Mouse (Mus musculus) limb, embryonic 13.5 days (tissue): ENCODE measurements at regions not wholly inside any gene's neighbourhood (a gene's known extent, or its start where the extent isn't known, plus 50 kb on each side); places are given as distances from the start of the nearest gene placed in this dataset.

Experiments used
- ATAC-seq: fragments of 200-750 bp; cut with Nextera tagmentation; 2 replicates; pipeline ENCODE4 v1.8.0; 2017; ENCODE audit warnings: low read depth, moderate number of reproducible peaks, moderate TSS enrichment; ENCODE audit not compliant: low FRiP score
- H3K27ac ChIP-seq: fragments of 300-500 bp; sonication (generic); 2 replicates; pipeline ENCODE4 v1.5.1; 2015; ENCODE audit warnings: inconsistent platforms, mild to moderate bottlenecking, moderate library complexity
- H3K27me3 ChIP-seq: fragments of 300-500 bp; sonication (generic); 2 replicates; pipeline ENCODE4 v1.6.1; 2015; ENCODE audit warnings: mild to moderate bottlenecking, inconsistent platforms
- H3K36me3 ChIP-seq: fragments of 300-500 bp; sonication (generic); 2 replicates; pipeline ENCODE4 v1.6.1; 2015; ENCODE audit warnings: inconsistent platforms, mild to moderate bottlenecking, moderate library complexity
- H3K4me1 ChIP-seq: fragments of 300-500 bp; sonication (generic); 2 replicates; pipeline ENCODE4 v1.6.1; 2015; ENCODE audit warnings: inconsistent platforms
- H3K4me2 ChIP-seq: fragments of 300-500 bp; sonication (generic); replicated peaks from 2 replicates; pipeline ENCODE4 v1.6.1; 2015; ENCODE audit warnings: inconsistent platforms, mild to moderate bottlenecking, moderate library complexity
- H3K4me3 ChIP-seq: fragments of 300-500 bp; sonication (generic); 2 replicates; pipeline ENCODE4 v1.5.1; 2015; ENCODE audit warnings: moderate library complexity, mild to moderate bottlenecking, inconsistent platforms
- H3K9ac ChIP-seq: fragments of 300-500 bp; sonication (generic); 2 replicates; pipeline ENCODE4 v1.6.1; 2015; ENCODE audit warnings: mild to moderate bottlenecking, inconsistent platforms
- H3K9me3 ChIP-seq: fragments of 300-500 bp; sonication (generic); 2 replicates; pipeline ENCODE4 v1.6.1; 2016; ENCODE audit warnings: inconsistent platforms
- WGBS: fragments of 180-500 bp; shearing (Covaris S2); methylation state at CpG from one replicate; pipeline ENCODE4 v1.1.7; 2015; 5-methylcytosine and 5-hydroxymethylcytosine counted together

- no peak overlapping the region for H3K9ac ChIP-seq
- no peak overlapping the region for H3K27ac ChIP-seq
- no peaks in the 10 kb centered on the region for H3K36me3 ChIP-seq
- 50% methylated on average over 8 of the region's 8 CpGs for WGBS
- peaks cover 56% of the 10 kb centered on the region for H3K9me3 ChIP-seq
- no peak overlapping the region for H3K4me3 ChIP-seq
- H3K27me3 ChIP-seq = no peaks in the 10 kb centered on the region
- H3K4me1 ChIP-seq = no peaks in the 10 kb centered on the region
- no peak for ATAC-seq
- no peak overlapping the region for H3K4me2 ChIP-seq
Measured at GRCm38 (mm10) chr7:31455775-31456174, 80.4 kb downstream of the Scgb1b3 start.
